Mouse (Mus musculus) liver, adult 2 months (tissue): Measurements from ENCODE around the gene H2-DMa.

ENCODE experiments used
- CTCF ChIP-seq: fragments of 200-500 bp; IDR thresholded peaks from 2 replicates; pipeline ENCODE4 v1.5.1; 2011; ENCODE audit warnings: low read depth, low read length, control low read depth
- POLR2A ChIP-seq: fragments of 200-500 bp; IDR thresholded peaks from 2 replicates; pipeline ENCODE4 v1.6.1; 2011; ENCODE audit warnings: low read length, control low read depth; ENCODE audit not compliant: insufficient read depth; ENCODE audit errors: extremely low read depth

- no peak for TF ChIP-seq POLR2A
- no peak for TF ChIP-seq CTCF
Observed at GRCm38 (mm10) chr17:34152923-34153322, 33.6 kb downstream of the H2-DMa start, which contains the start of gene H2-DMb1.
